Mouse (Mus musculus): ENCODE measurements around the gene Sh2d3c.

DNA sequence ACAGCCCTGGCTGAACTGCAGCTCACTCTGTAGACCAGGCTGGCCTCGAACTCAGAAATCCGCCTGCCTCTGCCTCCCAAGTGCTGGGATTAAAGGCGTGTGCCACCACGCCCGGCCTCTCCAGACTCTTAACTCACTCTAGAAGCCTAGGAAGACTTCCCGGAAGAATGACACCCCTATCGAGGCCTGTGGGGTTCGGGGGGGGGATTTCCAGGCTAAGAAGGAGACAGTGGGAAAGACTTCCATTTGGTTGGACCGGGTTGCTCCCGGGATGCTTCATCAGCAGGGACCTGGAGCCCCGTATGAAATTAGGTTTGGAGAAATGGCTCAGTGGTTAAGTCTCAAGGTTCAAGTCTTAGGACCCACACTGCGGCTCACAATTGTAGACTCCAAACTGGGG, 26.2 kb upstream of the Sh2d3c start:
- TF ChIP-seq GATA1 (IDR thresholded peaks at IDR 0.05; ENCODE audit: low read length): no peak
- no peak for TF ChIP-seq TAL1 (IDR thresholded peaks at IDR 0.05; ENCODE audit: low read length)
